Mouse (Mus musculus): Measurements from ENCODE around the gene Banf1.

- TF ChIP-seq GATA1 (IDR thresholded peaks at IDR 0.05; ENCODE audit: borderline replicate concordance, low read length) (no peak), FLI1 (IDR thresholded peaks at IDR 0.05; ENCODE audit: low read length) (no peak)
Measured at GRCm38 (mm10) chr19:5384715-5385114, 17.7 kb upstream of the Banf1 start.
